Mouse (Mus musculus) spleen, embryonic (tissue): ENCODE measurements around the gene Kmo.

Source experiments
- CTCF ChIA-PET: fragments of 350-600 bp; sonication (Branson Sonifier 250); formaldehyde crosslinking; loops from one replicate; lab custom pipeline; 2022; lab: Charles Lee

Kmo gene

GRCm38 (mm10) chr1:175619814-175620431, at the start of gene Kmo:
Gene Kmo (plus strand): TSS chr1:175620381.
- CTCF ChIA-PET = no interaction called here

DNA sequence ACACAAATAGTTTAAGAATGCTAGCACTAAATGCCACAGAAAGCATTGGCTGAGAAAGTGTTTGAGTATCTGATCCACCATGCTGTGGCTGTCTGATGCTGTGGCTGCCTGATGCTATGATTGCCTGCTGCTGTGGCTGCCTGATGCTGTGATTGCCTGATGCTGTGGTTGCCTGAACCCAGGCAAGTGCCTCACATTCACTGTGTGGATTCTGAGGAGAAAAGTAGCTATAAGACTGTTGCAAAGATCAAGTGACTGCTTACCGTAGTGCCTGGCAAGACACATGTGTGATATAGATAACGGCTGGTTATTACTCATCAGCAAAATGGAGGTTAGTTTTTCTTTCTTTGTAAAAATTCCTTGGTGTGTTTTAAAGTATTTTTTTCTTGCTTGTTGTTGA, 46.1 kb upstream of the Kmo start:
- CTCF ChIA-PET = no interaction called here

GRCm38 (mm10) chr1:175578425-175579096, 41.6 kb upstream of the Kmo start:
- CTCF ChIA-PET = no interaction called here

DNA sequence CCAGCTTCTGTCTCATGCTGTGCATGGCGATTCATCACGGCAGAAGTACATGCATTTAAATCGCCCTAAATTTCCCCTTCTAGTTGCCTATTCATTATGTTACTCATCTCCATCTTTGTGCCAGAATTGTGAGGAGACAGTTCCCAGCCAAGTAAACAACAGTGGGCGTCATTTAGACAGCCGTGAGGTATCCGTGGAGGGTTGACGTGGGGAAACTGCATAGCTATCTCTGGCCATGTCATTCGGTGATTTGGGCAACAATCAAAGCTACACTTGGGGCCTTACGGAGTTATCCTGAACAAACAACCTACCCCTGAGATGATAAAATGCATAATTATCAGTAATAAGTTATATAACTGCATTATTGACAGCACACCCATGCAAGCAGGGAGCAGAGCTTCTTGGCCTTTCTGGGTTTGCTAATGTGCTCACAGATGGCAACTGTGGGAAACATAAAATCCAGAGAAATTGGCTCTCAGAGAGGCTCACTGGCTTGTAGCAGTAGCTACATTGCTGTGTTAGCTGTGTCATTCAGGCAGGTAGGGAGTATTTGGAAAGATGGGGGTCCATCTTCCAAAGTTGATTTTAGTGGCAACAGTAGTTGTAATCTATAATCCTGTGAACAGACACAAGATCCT, 40.5 kb upstream of the Kmo start:
- CTCF ChIA-PET = no interaction called here

DNA sequence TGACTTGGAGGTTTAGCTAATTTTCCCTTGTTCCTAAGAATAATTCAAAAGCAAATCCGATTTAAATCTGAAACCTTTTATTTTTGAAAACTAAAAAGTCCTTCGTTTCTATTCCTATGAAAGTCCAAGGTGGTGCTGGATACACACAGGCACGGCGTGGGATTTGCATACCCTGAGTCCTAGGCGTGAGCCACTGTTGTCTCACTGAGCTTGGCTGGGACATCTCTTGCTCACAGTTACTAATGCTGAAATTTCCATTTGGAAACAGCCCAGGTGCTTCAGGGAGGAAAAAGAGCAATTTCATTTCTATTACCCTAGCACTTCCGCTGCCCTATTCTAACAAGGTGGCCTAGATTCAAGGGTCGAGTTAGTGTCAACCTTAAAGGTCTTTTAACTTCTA, 39.8 kb upstream of the Kmo start:
- CTCF ChIA-PET = no interaction called here

DNA sequence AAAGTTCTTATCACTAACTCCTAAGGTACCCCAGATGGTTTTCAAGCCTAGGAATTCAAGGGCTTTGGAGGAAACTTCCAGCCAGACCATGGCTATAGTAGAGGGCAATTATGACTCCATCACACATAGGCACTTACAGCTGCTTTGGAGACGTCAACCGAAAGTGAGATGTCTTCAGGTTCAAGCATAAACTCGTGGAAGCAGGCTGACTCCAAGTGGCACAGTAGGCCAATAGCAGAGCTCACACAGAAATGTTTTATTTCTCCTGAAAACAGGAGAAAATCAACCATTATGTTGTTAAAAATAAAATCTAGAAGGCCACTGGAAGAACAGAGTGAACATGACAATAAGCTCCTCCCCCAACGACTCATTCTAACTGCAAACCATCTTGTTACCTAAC, 37.4 kb upstream of the Kmo start:
- CTCF ChIA-PET = no interaction called here

DNA sequence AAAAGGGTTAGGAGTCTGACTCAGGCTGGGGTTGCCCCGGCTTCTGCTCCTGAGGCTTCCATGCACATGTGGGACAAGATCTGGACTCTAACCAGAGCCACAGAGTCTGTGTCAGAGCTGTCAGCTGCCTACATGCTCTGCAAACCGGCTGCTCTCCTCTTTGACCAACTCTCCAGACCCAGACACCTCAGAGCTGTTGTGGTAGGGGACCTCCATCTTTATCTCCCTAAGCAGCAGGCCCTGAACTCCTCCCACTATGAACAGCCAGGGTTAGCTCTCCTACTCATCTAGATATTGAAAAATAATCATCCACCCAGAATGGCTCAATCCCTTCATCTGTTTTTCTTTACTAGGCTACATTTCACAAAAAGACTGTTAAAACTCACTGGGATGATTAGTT, 34.9 kb upstream of the Kmo start:
- CTCF ChIA-PET = no interaction called here

DNA sequence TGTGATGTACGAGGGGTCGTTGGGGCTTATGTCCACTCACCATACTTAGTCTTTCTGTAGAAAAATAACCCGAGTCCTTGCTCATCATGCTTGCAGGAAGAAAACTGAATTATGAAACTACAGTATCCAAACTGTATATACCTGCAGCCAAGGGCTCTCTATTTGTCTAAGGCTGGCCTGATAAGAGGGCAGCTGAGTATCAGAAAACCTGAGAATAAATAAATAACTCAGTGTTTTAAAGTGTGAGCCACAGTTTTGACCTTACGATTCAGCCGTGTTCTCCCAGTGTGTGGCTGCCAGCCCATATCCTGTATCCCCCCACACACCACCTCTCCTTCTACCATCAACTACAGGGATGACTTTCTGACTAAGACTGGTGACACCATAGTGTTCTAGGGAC, 33.5 kb upstream of the Kmo start:
- CTCF ChIA-PET = no interaction called here

DNA sequence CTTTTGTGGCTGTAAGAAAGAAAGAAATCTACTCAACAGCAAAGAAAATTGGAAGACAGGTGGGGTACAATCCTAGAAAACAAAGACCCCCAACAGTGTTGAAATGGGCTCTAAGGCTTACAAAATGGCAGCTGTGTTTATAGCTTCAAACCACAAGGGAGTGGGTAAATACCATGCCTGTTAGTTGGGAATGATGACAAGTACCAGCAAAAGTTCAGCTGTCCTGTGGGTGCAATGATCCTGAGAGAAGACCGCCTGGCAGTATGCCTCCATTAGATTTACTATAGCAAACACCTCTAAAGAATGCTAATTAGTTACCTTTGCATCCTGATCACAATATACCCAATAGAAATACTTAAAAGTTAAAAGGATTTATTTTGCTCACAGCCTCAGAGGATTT, 27.3 kb upstream of the Kmo start:
- CTCF ChIA-PET = no interaction called here

- CTCF ChIA-PET = no interaction called here
Observed at GRCm38 (mm10) chr1:175602231-175602630, 17.9 kb upstream of the Kmo start.

- CTCF ChIA-PET = no interaction called here
Observed at GRCm38 (mm10) chr1:175603390-175603789, 16.8 kb upstream of the Kmo start.

DNA sequence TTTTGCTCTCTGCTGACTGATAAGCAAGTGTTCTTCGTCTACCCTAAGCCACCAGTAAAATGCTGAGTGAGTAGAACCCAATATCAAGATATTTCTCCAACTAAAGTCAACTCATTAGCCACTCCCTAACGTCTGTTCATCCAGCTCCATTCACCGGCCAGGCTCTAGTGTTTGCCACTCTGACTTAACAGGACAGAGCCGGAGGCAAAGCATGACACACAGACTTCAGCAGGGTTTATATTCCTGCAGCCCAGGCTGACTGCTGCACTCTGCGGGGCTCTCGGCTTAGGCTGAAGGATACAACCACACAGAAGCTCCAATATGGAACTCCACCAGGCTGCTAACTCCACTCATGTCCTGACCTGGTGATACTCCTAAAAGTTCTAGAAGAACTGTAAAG, 12.9 kb upstream of the Kmo start:
- CTCF ChIA-PET = no interaction called here

DNA sequence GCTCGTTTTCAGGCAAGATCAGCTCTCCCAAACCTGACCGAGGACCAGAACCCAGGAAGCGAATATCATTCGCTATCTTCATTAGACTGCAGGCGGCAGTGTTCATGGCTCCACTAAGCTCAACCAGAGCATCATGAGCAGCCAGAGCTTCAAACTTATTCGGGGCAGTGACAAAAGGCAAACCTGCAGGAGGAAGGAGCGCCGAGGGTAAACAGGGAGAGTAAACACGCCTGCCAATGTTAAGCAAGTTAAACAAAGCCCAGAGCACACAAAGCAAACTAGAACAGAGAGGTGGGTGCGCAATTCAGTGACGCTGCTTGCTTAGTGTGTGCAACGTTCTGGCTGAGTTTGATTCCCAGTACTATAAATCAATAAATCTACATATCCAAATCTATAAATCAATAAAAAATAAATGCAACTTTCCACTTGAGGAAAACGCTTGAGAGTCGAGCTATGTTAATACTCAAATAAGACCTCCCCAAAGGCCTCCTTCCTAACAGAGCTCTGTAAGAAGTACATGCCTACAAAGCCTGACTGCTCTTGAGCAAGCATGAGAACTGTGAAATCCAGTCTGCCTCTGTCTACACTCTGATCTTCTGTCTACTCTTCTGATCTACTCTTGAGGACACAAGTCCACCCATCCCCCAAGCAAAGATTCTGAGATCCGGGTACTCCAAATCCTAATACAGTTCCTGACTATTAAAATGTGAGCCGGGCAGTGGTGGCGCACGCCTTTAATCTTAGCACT, 12.2 kb upstream of the Kmo start:
- CTCF ChIA-PET = no interaction called here

DNA sequence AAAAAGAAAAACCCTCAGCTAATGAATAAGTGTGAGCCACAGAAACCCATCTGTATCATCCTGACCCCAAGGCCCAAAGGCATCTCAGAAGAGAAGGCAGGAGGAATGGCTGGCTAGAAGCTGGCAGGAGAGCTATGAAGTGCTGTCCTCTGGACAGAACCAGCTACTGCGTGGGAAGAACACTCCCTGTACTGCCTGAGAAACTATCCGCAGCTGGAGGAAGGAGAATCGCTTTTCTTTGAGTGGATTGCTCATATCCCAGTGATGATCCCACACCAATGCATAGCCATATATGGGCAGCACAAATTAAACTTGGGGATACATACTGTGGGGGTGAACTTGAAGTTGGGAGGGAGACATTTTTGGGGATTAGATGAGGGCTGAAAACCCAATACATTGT, 11.5 kb upstream of the Kmo start:
- CTCF ChIA-PET = no interaction called here

DNA sequence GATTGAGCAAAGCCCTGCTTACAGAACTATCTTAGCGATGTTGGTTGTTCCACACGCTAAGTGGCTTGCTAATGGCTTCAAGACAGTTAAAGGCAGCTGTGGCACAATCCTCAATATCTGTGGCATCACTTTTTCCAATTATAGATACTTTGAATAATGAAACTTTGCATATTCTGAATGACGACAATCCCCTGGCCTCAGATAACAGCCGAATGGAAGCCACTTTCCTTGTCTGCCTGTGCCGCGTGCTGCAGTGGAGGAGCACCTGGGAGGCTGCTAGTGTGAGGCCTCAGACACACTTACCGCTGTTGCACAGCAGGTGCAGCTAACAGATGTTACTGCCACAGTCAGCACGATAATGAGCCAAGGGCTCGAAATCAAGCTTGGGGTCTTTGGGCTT, 5.2 kb upstream of the Kmo start:
- CTCF ChIA-PET = no interaction called here

DNA sequence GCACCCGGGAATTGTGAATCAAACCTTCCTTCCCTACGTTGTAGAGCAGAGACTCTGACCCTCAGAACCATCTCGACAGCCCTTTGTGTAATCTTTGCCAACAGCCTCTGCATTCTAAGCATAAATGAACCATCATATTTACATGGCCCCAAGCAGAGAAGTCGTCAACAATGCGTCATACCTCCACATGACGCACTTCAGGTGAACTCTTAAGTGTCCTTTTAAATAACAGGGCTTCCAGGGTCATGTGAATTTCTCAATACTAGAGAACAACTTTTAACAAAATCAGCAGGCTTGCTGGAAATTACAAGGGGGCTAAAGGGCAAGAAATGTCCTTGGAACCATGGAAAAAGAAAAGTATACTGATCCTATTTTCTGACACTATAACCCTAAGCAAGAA, 3.5 kb downstream of the Kmo start:
- CTCF ChIA-PET = no interaction called here

- CTCF ChIA-PET = interaction anchor here (1.0 kb wide), 1 partner anchor 18 kb away, joined by 5 read pairs; no protein-coding TSS in a partner anchor
Observed at GRCm38 (mm10) chr1:175625257-175625879, 5.2 kb downstream of the Kmo start, which contains the start of gene Fh1. Gene Fh1 (minus strand): TSS chr1:175625635.

- CTCF ChIA-PET = interaction anchor here (0.6 to 1.0 kb wide), 2 partner anchors 17 to 18 kb away, joined by 5 read pairs; no protein-coding TSS in a partner anchor
Observed at GRCm38 (mm10) chr1:175625990-175626692, 6.0 kb downstream of the Kmo start.

DNA sequence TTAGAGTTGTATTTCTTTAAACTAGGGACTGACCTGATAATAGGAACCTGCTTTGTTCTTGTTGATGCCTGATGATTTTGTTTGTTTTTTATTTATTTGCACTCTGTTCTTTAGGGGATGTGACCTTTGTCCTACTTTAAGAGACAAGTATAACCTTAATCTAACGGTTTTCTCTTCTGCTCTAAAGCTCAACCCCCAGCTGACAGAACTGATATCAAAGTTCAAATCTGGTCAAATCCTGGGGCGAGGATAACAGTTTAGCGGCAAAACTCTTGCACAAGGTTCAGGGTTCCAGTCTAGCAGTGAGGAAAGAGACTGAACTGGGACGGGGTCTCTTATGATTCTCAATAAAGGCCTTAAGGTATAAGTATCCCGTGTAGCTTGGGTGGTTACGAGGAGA, 9.1 kb downstream of the Kmo start:
- CTCF ChIA-PET = no interaction called here

- CTCF ChIA-PET = interaction anchor here (0.9 kb wide), 1 partner anchor 39 kb away, joined by 4 read pairs; no protein-coding TSS in a partner anchor
Observed at GRCm38 (mm10) chr1:175630345-175630744, 10.2 kb downstream of the Kmo start.

GRCm38 (mm10) chr1:175631080-175631479, 10.9 kb downstream of the Kmo start:
- CTCF ChIA-PET = no interaction called here
